Mouse (Mus musculus) ovary, postnatal 14 days (tissue): ENCODE results near the gene Nvl.
A peak's percentile ranks its signal among the peaks of the same experiment; 100 is the strongest.

Experiments
- DNase-seq: peaks from one replicate; pipeline ENCODE4 v3.0.0; 2022; ENCODE audit warnings: low spot score

The Nvl gene

GRCm38 (mm10) chr1:181143950-181144836 lies at the start of gene Nvl, which contains the start of gene Cnih4:
TSS of gene Nvl (minus strand) at chr1:181144204.
TSS of gene Cnih4 (plus strand) at chr1:181144693.
- DNase-seq = peak; percentile 92

DNA sequence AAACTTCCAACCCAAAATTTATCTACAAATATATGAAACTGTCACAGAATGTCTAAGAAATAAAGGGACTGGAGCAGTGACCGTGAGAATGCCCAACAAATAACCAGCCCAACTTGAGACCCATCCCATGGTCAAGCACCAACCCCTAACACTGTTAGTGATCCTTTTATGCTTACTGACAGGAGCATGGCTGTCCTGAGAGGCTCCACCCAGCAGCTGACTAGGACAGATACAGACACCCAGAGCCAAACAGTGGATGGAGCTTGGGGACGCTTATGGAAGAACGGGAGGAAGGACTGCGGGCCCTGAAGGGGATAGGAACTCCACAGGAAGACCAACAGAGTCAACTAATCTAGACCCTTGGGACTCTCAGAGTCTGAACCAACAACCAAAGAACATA lies 44.9 kb upstream of the Nvl start:
- DNase-seq = no peak

- DNase-seq = no peak
Observed at GRCm38 (mm10) chr1:181170210-181170609, 26.2 kb upstream of the Nvl start.

DNA sequence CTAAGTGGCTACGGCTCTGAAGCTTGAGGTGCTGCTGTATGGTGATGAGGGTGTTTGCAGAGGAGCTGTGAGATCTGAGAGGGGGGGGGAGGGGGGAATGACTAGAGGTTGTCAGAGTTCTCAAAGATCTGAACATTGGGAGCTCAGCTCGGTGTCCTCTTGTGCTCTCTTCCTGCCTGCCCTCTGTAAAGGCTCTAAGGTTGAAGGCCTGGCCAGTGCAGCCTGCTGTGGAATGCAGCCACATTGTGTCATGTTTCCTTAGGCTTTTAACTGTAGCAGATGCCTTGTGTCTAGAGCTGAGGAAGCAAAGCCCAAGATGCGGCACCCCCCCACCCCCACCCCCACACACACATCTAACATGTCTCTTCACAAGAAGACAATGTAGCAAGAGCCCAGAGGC lies 24.4 kb upstream of the Nvl start:
- DNase-seq = no peak

DNA sequence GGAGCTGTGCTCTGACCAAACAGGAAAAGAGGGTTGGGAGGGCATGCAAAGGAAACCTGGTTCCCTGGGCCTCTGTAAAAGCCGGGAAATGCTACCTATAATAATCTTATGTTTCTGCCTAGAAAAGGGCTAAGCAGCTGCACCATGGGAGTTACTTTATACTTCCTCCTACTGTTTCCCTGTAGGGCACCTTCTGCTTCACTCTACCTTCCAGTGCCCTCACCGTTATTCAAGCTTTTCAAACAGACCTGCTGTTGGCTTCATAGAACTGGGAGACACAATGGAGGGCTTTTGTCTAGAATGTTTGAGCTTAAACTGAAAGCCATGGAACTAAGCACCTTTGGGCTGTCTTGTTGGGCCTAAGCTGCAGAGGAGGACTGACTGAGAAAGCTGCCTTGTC lies 23.8 kb upstream of the Nvl start:
- DNase-seq = no peak

DNA sequence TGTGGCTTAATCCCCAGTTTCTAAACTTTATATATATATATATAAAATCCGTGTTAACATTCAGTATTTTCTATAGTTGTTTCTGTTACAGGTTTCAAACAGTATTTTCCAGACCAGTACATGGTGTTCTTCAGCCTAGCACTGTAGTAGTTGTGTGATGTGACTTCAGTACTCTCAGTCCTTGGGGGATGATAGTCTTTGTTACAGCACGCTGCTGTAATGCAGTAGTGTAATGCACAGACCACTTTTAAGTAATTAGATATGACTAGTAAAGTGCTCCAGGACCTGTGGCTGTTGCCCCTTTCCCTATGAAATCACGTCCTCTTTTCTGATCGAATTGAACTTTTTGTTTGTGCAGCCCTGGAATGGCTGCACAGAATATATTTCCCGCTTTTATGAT lies 7.5 kb upstream of the Nvl start:
- no peak for DNase-seq

DNA sequence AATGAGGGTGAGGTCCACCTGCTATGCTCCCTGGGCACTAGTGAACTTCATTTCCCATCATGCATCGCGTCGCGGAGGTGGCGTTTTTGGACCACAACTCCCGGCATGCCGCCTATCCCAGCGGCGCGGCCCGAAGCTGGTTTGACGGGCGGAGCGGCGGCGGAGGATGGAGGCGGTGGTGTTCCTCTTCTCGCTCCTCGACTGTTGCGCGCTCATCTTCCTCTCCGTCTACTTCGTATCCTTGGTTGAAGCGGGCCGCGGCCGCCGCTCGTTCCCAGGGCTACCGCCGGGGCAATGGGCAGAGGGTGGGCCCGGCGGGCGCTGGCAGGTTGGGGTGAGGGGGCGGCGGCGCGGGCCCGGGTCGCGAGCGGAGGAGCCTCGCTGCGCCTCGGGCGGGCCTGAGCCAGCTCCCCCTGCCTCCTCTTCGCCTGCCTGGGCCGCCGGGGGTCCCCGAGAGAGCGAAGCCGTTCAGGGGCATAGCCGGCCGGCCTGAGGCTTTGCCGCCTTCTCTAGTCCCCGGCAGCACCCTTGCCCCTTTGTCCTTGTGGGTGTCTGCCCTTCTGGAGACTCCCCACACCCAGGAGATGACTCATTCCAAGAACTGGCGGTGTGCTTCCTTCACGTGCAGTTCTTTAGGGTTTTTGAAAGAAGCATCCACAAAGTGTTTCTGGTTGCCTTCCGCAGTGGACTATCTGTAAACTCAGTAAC lies 7.0 kb upstream of the Nvl start:
- DNase-seq = peak; percentile 81

DNA sequence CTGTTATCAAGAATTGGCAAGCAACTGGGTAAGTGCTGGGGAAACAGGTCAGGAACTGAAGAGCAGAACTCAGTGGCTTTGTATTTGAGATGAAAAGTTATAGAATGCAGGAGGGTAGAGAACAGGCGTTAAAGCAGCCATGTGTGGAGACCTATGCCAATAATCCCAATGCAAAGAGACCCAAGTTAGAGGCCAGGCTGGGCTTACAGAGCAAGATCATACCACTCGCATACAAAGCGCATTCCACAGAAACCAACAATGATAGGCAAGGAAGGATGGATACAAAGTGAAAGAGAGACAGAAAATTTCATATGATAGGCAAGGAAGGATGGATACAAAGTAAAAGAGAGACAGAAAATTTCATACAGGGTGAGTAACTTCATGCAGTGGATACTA lies 6.4 kb upstream of the Nvl start:
- DNase-seq = no peak

DNA sequence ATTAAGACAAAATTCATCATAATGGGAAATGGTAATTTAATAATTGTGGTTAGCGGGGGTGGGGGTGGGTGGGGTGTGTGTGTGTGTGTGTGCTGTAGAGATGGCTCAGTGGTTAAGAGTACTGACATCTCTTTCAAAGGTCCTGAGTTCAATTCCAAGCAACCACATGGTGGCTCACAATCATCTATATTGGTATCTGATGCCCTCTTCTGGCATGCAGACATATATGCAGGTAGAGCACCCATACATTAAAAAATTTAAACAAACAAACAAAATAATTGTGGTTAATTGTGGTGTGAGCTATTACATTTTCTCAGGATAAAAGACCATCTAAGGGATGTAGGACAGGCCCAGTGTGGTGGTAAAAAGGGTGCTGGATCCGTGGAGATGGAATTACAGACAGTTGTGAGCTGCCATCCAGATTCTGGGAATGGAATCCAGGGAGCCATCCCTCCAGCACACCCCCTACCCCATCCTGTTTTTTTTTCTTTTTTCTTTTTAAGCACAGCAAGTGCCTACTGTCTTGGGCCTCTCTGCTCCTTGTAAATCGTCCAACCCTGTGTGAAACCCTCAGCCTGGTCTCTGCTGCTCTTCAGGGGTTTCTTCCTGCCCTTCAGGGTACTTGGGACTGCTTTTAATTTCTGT lies 5.5 kb upstream of the Nvl start:
- DNase-seq = no peak

DNA sequence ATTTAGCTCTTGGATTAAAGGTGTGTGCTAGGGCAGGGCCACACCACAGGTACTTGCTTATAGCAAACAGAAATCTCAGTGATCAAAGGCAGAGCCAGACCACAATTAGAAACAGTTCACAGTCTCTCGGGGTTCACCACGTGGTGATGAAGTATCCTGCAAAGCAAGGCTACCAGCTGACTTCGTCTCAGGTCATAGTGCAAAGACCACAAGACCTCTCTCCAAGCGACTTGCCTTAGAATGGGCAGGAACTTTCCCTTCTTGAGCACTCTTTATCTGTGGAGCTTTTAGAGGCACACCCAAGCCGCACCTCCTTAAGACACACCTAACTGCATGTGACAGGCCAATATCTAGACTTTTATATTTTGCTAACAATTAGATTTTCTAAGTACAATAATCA lies 4.5 kb upstream of the Nvl start:
- no peak for DNase-seq

DNA sequence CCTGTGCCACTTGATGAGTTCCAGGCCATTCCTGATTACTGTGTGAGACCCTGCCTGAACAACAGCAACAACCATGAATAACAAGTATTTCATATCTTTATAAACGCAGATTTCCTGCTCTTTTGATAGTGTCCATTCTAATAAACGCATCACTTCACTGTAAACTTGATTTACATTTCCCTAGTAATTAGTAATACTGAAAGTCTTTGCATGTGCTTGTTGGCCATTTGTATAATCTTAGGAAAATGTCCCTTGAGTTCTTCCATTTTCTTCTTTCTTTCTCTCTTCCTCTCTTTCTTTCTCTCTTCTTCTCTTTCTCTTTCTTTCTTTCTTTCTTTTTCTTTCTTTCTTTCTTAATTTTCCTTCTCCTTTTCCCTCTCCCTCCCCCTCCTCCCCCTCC lies 2.2 kb upstream of the Nvl start:
- no peak for DNase-seq

DNA sequence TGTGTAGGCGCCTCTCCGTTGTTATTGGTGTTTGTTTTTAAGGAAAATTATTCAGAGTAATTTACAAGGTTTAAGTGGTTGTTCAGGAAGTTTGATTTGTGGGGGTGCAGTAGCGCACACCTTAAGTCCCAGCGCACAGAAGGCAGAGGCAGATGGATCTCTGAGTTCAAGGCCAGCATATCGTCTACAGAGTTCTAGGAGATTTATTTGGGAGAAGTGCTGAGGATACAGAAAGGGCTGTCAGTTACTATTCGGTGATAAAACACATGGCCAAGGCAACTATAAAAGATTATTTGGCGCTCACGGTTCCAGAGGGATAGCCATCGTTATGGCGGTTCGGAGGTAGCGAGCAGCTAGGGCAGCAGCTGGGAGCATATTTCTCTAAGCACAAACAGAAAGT lies 962 bp upstream of the Nvl start:
- DNase-seq = no peak

DNA sequence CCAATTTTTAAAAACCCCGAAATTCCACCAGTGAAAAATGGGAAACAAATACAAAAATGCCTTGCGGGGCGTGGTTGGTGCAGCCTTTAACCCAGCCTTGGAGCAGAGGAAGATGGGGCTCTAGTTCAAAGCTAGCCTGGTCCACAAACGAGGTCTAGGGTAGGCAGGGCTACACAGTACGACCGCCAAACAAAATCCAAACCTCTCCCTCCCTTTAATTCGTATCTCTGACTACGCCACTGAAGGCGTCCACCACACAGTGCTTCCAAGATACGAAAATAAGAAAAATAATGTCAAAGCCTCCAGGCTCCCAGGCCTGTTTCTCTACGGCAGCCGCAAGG lies 425 bp downstream of the Nvl start:
- no peak for DNase-seq

GRCm38 (mm10) chr1:181138730-181139129 lies 5.3 kb downstream of the Nvl start:
- no peak for DNase-seq

DNA sequence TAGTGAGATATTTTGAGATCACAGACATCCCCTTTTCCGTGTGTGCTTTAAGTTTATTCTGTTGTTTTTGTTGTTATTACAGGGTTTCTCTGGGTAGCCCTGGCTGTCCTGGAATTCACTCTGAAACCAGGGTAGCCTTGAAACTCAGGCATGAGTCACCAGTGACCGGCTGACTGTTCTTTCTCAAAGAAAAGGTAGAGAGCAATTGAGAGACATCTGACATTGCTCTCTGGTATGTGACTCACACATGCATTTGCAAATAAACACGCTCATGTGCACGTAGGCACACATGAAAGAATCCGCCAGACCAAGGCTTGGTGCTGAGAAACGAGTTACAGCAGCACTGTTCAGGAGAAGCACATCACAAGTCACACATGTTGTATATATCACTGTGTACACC lies 12.1 kb downstream of the Nvl start:
- no peak for DNase-seq

- DNase-seq = no peak
Observed at GRCm38 (mm10) chr1:181126766-181127165, 17.2 kb downstream of the Nvl start.

DNA sequence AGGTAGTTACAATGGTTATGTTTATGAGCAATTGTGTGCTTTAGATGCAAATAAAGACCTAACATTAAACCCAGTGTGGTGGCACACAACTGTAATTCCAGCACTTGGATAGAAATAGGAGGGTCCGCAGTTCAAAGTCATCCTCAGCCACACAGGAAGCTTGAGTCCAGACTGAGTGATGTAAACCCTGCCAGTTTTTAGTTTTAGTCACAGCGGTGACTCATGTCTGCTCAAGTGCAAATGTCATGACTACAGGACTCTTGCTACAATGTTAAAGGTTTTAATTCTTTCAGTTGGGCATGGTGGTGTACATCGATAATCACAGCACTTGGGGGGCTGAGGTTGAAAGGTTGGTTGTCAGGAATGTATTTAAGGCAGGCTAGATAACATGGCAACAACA lies 18.1 kb downstream of the Nvl start:
- DNase-seq = no peak

GRCm38 (mm10) chr1:181124145-181124544 lies 19.9 kb downstream of the Nvl start:
- no peak for DNase-seq

- DNase-seq = no peak
Observed at GRCm38 (mm10) chr1:181117112-181117511, 26.9 kb downstream of the Nvl start.

DNA sequence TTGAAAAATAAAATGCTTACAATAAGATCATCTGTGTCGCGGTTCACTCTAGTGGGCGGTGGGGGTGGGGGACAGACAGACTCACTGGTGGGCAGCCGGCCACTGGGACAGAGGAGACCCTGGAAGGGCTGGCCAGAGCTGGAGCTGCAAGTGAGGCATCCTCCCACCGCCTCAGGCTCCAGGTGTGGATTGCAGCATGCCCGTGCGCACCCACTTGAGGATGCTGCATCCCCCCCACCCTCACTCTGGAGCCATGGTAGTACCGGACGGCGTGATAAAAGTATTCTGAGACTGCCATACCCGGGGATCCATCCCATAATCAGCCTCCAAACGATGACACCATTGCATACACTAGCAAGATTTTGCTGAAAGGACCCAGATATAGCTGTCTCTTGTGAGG lies 54.0 kb downstream of the Nvl start:
- DNase-seq = no peak

DNA sequence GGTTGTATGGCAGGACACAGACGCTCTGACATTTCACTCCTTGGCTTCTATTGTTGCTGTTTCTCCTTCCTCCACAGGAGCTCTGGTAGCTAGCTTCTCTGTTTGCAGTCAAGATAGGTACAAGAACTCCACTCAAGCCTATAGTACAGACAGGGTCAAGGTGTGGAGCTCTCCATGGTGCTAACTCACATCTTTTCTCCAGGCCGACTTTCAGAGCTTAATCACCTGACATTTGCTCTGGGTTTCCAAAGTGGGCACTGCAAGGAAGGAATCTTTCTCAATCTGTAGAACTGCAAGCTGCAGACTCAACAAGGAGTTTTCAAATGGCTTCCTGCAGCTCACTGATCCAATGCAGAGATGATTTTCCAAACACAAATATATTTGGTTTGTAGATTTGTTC lies 60.0 kb downstream of the Nvl start:
- no peak for DNase-seq

DNA sequence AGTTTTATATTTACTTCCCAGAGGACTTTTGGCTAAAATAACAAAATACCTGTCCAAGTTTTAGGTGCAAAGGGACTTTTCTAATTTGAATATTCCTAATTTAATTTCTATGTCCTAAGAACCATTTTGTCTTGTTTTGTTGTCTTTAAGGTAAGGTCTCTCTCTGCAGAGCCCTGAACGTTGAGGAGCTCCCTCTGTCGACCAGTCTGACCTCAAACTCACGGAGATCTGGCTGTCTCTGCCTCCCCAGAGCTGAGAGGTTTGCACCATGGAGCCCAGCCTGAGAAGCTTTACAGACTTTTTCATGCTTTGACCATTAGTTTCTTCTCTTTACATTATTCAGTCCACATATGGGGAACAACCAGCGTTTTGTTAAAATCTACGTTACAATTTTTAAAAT lies 70.9 kb downstream of the Nvl start:
- DNase-seq = no peak

- DNase-seq = no peak
Observed at GRCm38 (mm10) chr1:181069671-181070070, 74.3 kb downstream of the Nvl start.
